Mouse (Mus musculus): ENCODE results near the gene Hrasls.

- TF ChIP-seq TAL1 (IDR thresholded peaks at IDR 0.05; ENCODE audit: low read length) (no peak), POLR2AphosphoS5 (IDR thresholded peaks at IDR 0.05; ENCODE audit: borderline replicate concordance, low read depth, low read length) (no peak), POLR2A (IDR thresholded peaks at IDR 0.05; ENCODE audit: control insufficient read depth in 1 of 2, insufficient read depth in 1 of 2, low read depth in 1 of 2, low read length in 2 of 2, poor library complexity in 1 of 2) (no peak)
Measured at GRCm38 (mm10) chr16:29201146-29201545, 8.3 kb upstream of the Hrasls start.

All from MEL (cell line).